Mouse (Mus musculus) liver, embryonic 15.5 days (tissue): ENCODE data around the gene Ptk7. TPM values are rescaled to one million over a fixed set of nuclear protein-coding genes. Genes with fewer than 3 reads are reported as not detected.
A peak's percentile ranks its signal among the peaks of the same experiment; 100 is the strongest.

ENCODE experiments used
- ATAC-seq: fragments of 200-750 bp; cut with Nextera tagmentation; 2 replicates; pipeline ENCODE4 v1.8.0; 2017; ENCODE audit warnings: moderate number of reproducible peaks, mild to moderate bottlenecking, moderate library complexity; ENCODE audit not compliant: insufficient read depth
- H3K27ac ChIP-seq: fragments of 300-500 bp; sonication (generic); replicated peaks from 2 replicates; pipeline ENCODE4 v1.5.1; 2015; ENCODE audit warnings: mild to moderate bottlenecking, inconsistent platforms
- H3K27me3 ChIP-seq: fragments of 300-500 bp; sonication (generic); 2 replicates; pipeline ENCODE4 v1.6.1; 2015; ENCODE audit warnings: mild to moderate bottlenecking, inconsistent platforms
- H3K36me3 ChIP-seq: fragments of 300-500 bp; sonication (generic); replicated peaks from 2 replicates; pipeline ENCODE4 v1.6.1; 2015; ENCODE audit warnings: moderate library complexity, mild to moderate bottlenecking, inconsistent platforms
- H3K4me1 ChIP-seq: fragments of 300-500 bp; sonication (generic); replicated peaks from 2 replicates; pipeline ENCODE4 v1.6.1; 2015; ENCODE audit warnings: inconsistent platforms
- H3K4me2 ChIP-seq: fragments of 300-500 bp; sonication (generic); 2 replicates; pipeline ENCODE4 v1.6.1; 2015; ENCODE audit warnings: moderate library complexity, mild to moderate bottlenecking, inconsistent platforms
- H3K4me3 ChIP-seq: fragments of 300-500 bp; sonication (generic); replicated peaks from 2 replicates; pipeline ENCODE4 v1.5.1; 2015; ENCODE audit warnings: mild to moderate bottlenecking, inconsistent platforms
- H3K9ac ChIP-seq: fragments of 300-500 bp; sonication (generic); 2 replicates; pipeline ENCODE4 v1.6.1; 2015; ENCODE audit warnings: moderate library complexity, mild to moderate bottlenecking, inconsistent platforms
- H3K9me3 ChIP-seq: fragments of 300-500 bp; sonication (generic); replicated peaks from 2 replicates; pipeline ENCODE4 v1.6.1; 2016; ENCODE audit warnings: inconsistent platforms
- WGBS: fragments of 180-500 bp; shearing (Covaris S2); methylation state at CpG from one replicate; pipeline ENCODE4 v1.1.7; 2015; ENCODE audit warnings: mixed read lengths; ENCODE audit not compliant: insufficient replicate concordance; 5-methylcytosine and 5-hydroxymethylcytosine counted together
- polyA plus RNA-seq: library from polyadenylated mRNA; unstranded; fragments of >200 nt; fragmentation: Nextera tagmentation; extraction: Ambion mirVana; gene quantifications from 2 replicates; pipeline ENCODE4 v1.2.1, GENCODE M21; 2015

Ptk7 gene
- polyA plus RNA-seq, 1 experiment from 2014 or later, result 7.8 TPM

- WGBS, result 53% methylated on average over 16 of the region's 16 CpGs
- peaks cover 39% of the 10 kb centered on the region for H3K4me1 ChIP-seq
- ATAC-seq, result no peak
- no peak overlapping the region for H3K4me3 ChIP-seq
- no peak overlapping the region for H3K9ac ChIP-seq
- no peak overlapping the region for H3K4me2 ChIP-seq
- no peaks in the 10 kb centered on the region; the same call in 1 of the 2 replicates for H3K27me3 ChIP-seq
- no peak overlapping the region for H3K27ac ChIP-seq
- no peaks in the 10 kb centered on the region for H3K9me3 ChIP-seq
- no peaks in the 10 kb centered on the region for H3K36me3 ChIP-seq
These were observed 9.5 kb downstream of the Ptk7 start for GRCm38 (mm10) chr17:46619683-46620357.

- H3K4me3 ChIP-seq, result no peak overlapping the region
- no peak overlapping the region for H3K9ac ChIP-seq
- no peaks in the 10 kb centered on the region for H3K27me3 ChIP-seq
- H3K4me1 ChIP-seq, result peaks cover 35% of the 10 kb centered on the region
- H3K9me3 ChIP-seq, result no peaks in the 10 kb centered on the region
- ATAC-seq, result no peak
- WGBS, result 39% methylated on average over 27 of the region's 27 CpGs
- H3K4me2 ChIP-seq, result no peak overlapping the region
- H3K36me3 ChIP-seq, result no peaks in the 10 kb centered on the region
- no peak overlapping the region; the same call in 1 of the 2 replicates for H3K27ac ChIP-seq
These were observed 10.3 kb downstream of the Ptk7 start for GRCm38 (mm10) chr17:46618769-46619682.

- H3K9me3 ChIP-seq, result no peaks in the 10 kb centered on the region
- H3K4me1 ChIP-seq, result peaks cover 35% of the 10 kb centered on the region
- 47% methylated on average over 6 of the region's 6 CpGs for WGBS
- no peaks in the 10 kb centered on the region for H3K27me3 ChIP-seq
- no peak overlapping the region for H3K4me3 ChIP-seq
- no peak overlapping the region for H3K9ac ChIP-seq
- no peaks in the 10 kb centered on the region for H3K36me3 ChIP-seq
- H3K4me2 ChIP-seq, result no peak overlapping the region
- no peak for ATAC-seq
- H3K27ac ChIP-seq, result no peak overlapping the region; the same call in 1 of the 2 replicates
These were observed 10.9 kb downstream of the Ptk7 start for GRCm38 (mm10) chr17:46618394-46618768.

- H3K9me3 ChIP-seq, result no peaks in the 10 kb centered on the region
- peaks cover 35% of the 10 kb centered on the region for H3K4me1 ChIP-seq
- H3K27ac ChIP-seq, result no peak overlapping the region
- H3K4me3 ChIP-seq, result no peak overlapping the region
- no peaks in the 10 kb centered on the region for H3K27me3 ChIP-seq
- no peak overlapping the region for H3K4me2 ChIP-seq
- no peaks in the 10 kb centered on the region for H3K36me3 ChIP-seq
- 69% methylated on average over 12 of the region's 12 CpGs for WGBS
- no peak for ATAC-seq
- no peak overlapping the region for H3K9ac ChIP-seq
These were observed 11.5 kb downstream of the Ptk7 start for GRCm38 (mm10) chr17:46617799-46618198.

- Histone ChIP-seq H3K4me2 (no peak overlapping the region), H3K36me3 (no peaks in the 10 kb centered on the region), H3K4me1 (peaks cover 7% of the 10 kb centered on the region; the same call in 1 of the 2 replicates), H3K4me3 (no peak overlapping the region), H3K9me3 (no peaks in the 10 kb centered on the region), H3K27me3 (no peaks in the 10 kb centered on the region), H3K9ac (no peak overlapping the region), H3K27ac (no peak overlapping the region)
- no peak for ATAC-seq
- WGBS, result 48% methylated on average over 3 of the region's 3 CpGs
These were observed 16.1 kb downstream of the Ptk7 start for GRCm38 (mm10) chr17:46613229-46613628.

DNA sequence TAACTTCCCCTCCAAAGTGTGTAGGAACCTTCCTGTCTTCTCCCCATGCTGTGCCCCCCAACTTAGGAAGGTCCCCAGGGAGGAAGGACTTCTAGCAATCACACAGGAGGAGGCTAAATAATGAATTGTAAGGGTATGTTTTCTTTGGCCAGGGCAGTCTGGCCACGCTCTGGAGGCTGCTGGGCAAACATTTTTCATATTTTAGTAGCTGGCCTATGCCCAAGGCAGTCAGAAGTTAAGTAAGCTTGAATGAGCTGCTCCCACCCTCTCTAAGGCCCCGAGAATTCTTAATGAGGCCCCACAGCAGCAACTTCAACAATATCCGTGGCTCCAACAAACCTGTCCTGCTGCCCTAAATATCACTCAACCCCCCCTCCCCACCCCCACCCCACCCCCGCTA, 16.5 kb downstream of the Ptk7 start:
- Histone ChIP-seq H3K36me3 (no peaks in the 10 kb centered on the region), H3K4me1 (peaks cover 6% of the 10 kb centered on the region; the same call in 1 of the 2 replicates), H3K27me3 (no peaks in the 10 kb centered on the region), H3K9me3 (no peaks in the 10 kb centered on the region), H3K4me3 (no peak overlapping the region), H3K4me2 (no peak overlapping the region), H3K9ac (no peak overlapping the region), H3K27ac (no peak overlapping the region)
- WGBS, result 33% methylated on average over 4 of the region's 4 CpGs
- ATAC-seq, result no peak

GRCm38 (mm10) chr17:46612189-46612588, 17.1 kb downstream of the Ptk7 start:
- no peaks in the 10 kb centered on the region for H3K27me3 ChIP-seq
- 61% methylated on average over 2 of the region's 2 CpGs for WGBS
- peaks cover 6% of the 10 kb centered on the region; the same call in 1 of the 2 replicates for H3K4me1 ChIP-seq
- ATAC-seq, result no peak
- H3K4me2 ChIP-seq, result no peak overlapping the region
- no peak overlapping the region for H3K9ac ChIP-seq
- H3K36me3 ChIP-seq, result no peaks in the 10 kb centered on the region
- no peak overlapping the region for H3K4me3 ChIP-seq
- H3K9me3 ChIP-seq, result no peaks in the 10 kb centered on the region
- H3K27ac ChIP-seq, result no peak overlapping the region

- Histone ChIP-seq H3K9me3 (no peaks in the 10 kb centered on the region), H3K36me3 (no peaks in the 10 kb centered on the region), H3K4me2 (no peak overlapping the region), H3K9ac (no peak overlapping the region), H3K27ac (no peak overlapping the region), H3K27me3 (no peaks in the 10 kb centered on the region), H3K4me1 (peaks cover 6% of the 10 kb centered on the region; the same call in 1 of the 2 replicates), H3K4me3 (no peak overlapping the region)
- WGBS, result 79% methylated on average over 6 of the region's 6 CpGs
- ATAC-seq, result no peak
These were observed 18.0 kb downstream of the Ptk7 start for GRCm38 (mm10) chr17:46611316-46611715.

DNA sequence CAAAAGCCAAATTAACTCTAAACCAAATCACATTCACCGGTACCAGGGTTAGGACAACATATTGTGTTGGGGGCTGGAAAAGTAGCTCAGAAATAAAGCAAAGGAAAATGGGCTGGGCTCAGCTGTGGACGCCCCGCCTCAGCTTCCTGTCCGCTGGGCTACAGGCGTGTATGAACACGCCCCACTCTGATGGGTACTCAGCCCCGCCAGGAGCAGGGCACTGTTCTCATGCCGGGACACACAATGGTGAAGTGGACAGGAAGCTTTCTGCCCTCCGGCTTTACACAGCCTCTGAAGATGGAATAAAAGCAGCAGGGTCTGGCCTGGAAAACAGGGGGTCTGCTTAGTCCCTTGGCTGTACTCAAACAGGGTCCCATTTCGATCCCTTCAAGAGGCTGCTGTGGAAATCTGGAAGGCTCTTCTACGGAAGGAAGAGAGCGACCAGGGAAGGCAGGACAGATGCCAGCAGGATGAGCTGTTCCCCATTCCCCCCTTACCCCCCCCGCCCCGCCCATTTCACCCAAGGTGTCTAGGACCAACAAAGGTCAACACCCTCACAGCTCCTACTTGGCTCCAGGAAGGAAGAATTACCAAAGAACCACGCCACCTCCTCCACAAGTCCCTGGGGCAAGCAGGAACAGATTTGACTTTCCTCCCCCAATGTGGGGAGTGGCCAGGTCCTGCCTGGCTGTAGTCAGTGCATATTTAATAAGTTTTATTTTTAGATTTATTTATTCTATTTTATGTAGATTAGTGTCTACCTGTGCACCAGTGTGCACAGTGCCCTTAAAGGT, 19.4 kb downstream of the Ptk7 start:
- ATAC-seq, result no peak
- WGBS, result 23% methylated on average over 15 of the region's 15 CpGs
- Histone ChIP-seq H3K4me1 (peaks cover 6% of the 10 kb centered on the region; the same call in 1 of the 2 replicates), H3K9me3 (no peaks in the 10 kb centered on the region), H3K36me3 (no peaks in the 10 kb centered on the region), H3K4me3 (no peak overlapping the region), H3K9ac (no peak overlapping the region), H3K27ac (no peak overlapping the region), H3K27me3 (no peaks in the 10 kb centered on the region), H3K4me2 (peak overlapping the region; percentile 35)

- Histone ChIP-seq H3K4me1 (peaks cover 10% of the 10 kb centered on the region; the same call in 1 of the 2 replicates), H3K9me3 (no peaks in the 10 kb centered on the region), H3K27me3 (no peaks in the 10 kb centered on the region), H3K4me2 (no peak overlapping the region), H3K4me3 (no peak overlapping the region), H3K36me3 (no peaks in the 10 kb centered on the region), H3K9ac (no peak overlapping the region), H3K27ac (no peak overlapping the region)
- 74% methylated on average over 12 of the region's 12 CpGs for WGBS
- no peak for ATAC-seq
These were observed 23.3 kb downstream of the Ptk7 start for GRCm38 (mm10) chr17:46605987-46606386.

- 76% methylated on average over 5 of the region's 5 CpGs for WGBS
- Histone ChIP-seq H3K9ac (no peak overlapping the region), H3K9me3 (no peaks in the 10 kb centered on the region), H3K4me3 (no peak overlapping the region), H3K4me2 (no peak overlapping the region), H3K4me1 (peaks cover 9% of the 10 kb centered on the region; the same call in 1 of the 2 replicates), H3K27me3 (no peaks in the 10 kb centered on the region), H3K27ac (no peak overlapping the region), H3K36me3 (no peaks in the 10 kb centered on the region)
- no peak for ATAC-seq
These were observed 24.2 kb downstream of the Ptk7 start for GRCm38 (mm10) chr17:46605126-46605525.
